ENCODE assay signal across 8 mouse cellular contexts in the genomic region with DNA sequence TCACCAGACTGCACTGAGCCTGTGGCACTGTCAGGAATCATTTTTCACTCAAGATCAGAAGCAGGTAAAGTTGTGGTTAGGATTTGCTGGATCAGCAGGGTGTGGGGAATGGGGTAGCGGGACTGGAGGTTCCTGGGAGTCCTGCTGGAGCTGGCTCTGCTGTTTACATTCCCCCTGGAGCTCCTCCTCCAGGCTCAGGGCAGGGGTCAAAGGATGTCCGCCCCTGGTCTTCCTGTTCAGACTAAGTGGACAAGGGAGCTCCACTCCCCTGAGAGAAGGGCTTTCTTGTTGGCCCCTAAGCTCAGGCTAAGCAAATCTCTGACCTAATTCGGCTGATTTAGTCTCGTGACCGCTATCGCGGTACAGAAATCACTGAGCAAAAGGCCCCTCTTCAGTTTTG. TPM values are rescaled to one million over a fixed set of nuclear protein-coding genes. Genes with fewer than 3 reads are reported as not detected.
DNase-seq lines count a peak whose midpoint lies in the region; ATAC-seq and TF ChIP-seq lines count a peak whose summit lies in the region.

No protein-coding gene starts in this region.

- 0 out of 2 replicates have a peak, but pooled peaks have one; percentile 27 for ATAC-seq in heart, embryonic 11.5 days (replicated peaks; ENCODE audit: insufficient number of reproducible peaks, low FRiP score, low TSS enrichment)

- intact Hi-C loops in gastrocnemius, adult 2 months (cut with DNase I), result no loop called here

- peaks cover 10% of the 10 kb centered on the region for H3K27me3 ChIP-seq in heart, embryonic 11.5 days (ENCODE audit: control insufficient read depth, insufficient read depth, low read length)

- peak; percentile 51 for DNase-seq in gastrocnemius, adult 2 months
- no peak for DNase-seq in gastrocnemius, adult 18-20 months (ENCODE audit: low spot score)
- peak; percentile 71 to 89 for DNase-seq in kidney, postnatal 25 days
- no peak for DNase-seq in right cerebral cortex, postnatal 4 days
- DNase-seq in left cerebral cortex, adult 8-10 months (ENCODE audit: low spot score in 2 of 2), result no peak
- DNase-seq in urinary bladder, adult 2 months (ENCODE audit: low spot score), result no peak

- H3K4me2 ChIP-seq in heart, embryonic 11.5 days, result peak overlapping the region; percentile 40

- TF ChIP-seq CTCF in gastrocnemius, adult 2 months (IDR thresholded peaks at IDR 0.05), result no peak
- TF ChIP-seq CTCF in olfactory bulb, adult 2 months (IDR thresholded peaks at IDR 0.05; ENCODE audit: insufficient read depth, low read depth, low read length), result no peak

- no peaks in the 10 kb centered on the region for H3K36me3 ChIP-seq in heart, embryonic 11.5 days (ENCODE audit: control insufficient read depth, insufficient read depth, low read length)

- TF ChIP-seq POLR2A in olfactory bulb, adult 2 months (IDR thresholded peaks at IDR 0.05; ENCODE audit: insufficient read depth, low read depth, low read length), result no peak

- 27% methylated on average over 7 of the region's 7 CpGs for WGBS in heart, embryonic 11.5 days (ENCODE audit: insufficient replicate concordance)
- 69% methylated on average over 7 of the region's 7 CpGs for WGBS in olfactory bulb, adult 2 months

- H3K27ac ChIP-seq in gastrocnemius, adult 2 months, result peak overlapping the region; percentile 75
- H3K27ac ChIP-seq in heart, embryonic 11.5 days (ENCODE audit: low read depth, low read length), result 0 out of 2 replicates have a peak overlapping the region, but pooled peaks have one; percentile 35
- peak overlapping the region; percentile 34 for H3K27ac ChIP-seq in olfactory bulb, adult 2 months (ENCODE audit: insufficient read depth, low read depth, low read length)

- peak overlapping the region; percentile 51 for H3K4me3 ChIP-seq in gastrocnemius, adult 2 months
- no peak overlapping the region for H3K4me3 ChIP-seq in heart, embryonic 11.5 days (ENCODE audit: low read depth, low read length)
- no peak overlapping the region for H3K4me3 ChIP-seq in olfactory bulb, adult 2 months (ENCODE audit: insufficient read depth, low read depth, low read length)

- H3K9ac ChIP-seq in heart, embryonic 11.5 days (ENCODE audit: low read depth, low read length), result no peak overlapping the region

- H3K4me1 ChIP-seq in heart, embryonic 11.5 days (ENCODE audit: control insufficient read depth, insufficient read depth, low read length), result peaks cover 36% of the 10 kb centered on the region
- H3K4me1 ChIP-seq in olfactory bulb, adult 2 months (ENCODE audit: control insufficient read depth, insufficient read depth, low read length), result peaks cover 60% of the 10 kb centered on the region

- no peaks in the 10 kb centered on the region for H3K9me3 ChIP-seq in heart, embryonic 11.5 days (replicated peaks; ENCODE audit: control insufficient read depth, low read length)

RNA-seq across cellular contexts. Expression of gene Peli2, which starts 13.7 kb away (rescaled TPM):
- 10 to 100 TPM; 15.0 to 17.6 TPM for total RNA-seq in gastrocnemius, adult 2 months (2021)
- 10 to 100 TPM; 12.7 to 14.7 TPM for total RNA-seq in gastrocnemius, adult 18-20 months (2021)
- 4.0 TPM in 2 replicates for polyA plus RNA-seq in heart, embryonic 11.5 days (2014; fragmentation: Nextera tagmentation; extraction: Ambion mirVana)
- 103 TPM in 1 of 2 replicates, not detected in the other for polyA plus RNA-seq in olfactory bulb, adult 2 months (2012; ENCODE audit: insufficient read depth, insufficient read length, low replicate concordance, missing spikeins)
- 10 to 100 TPM; 21.6 to 33.7 (median 30.5) TPM for total RNA-seq in left cerebral cortex, adult 8-10 months (2022)
- 25.0 and 36.3 TPM in 2 replicates for polyA plus RNA-seq in urinary bladder, adult 2 months (2012; rRNA removed)

Comparison
In these comparisons a context has a peak if more than half of its experiments do, and no peak if none do; other contexts are left out.
1. DNase-seq: peak in gastrocnemius, adult 2 months (single experiment) and kidney, postnatal 25 days (2 of 2); none in gastrocnemius, adult 18-20 months (single experiment), right cerebral cortex, postnatal 4 days (single experiment), left cerebral cortex, adult 8-10 months (0 of 2) and urinary bladder, adult 2 months (single experiment).
2. Peak in every context shown above with its lines, with median percentiles within 50 percentile points of each other: H3K27ac ChIP-seq.